Mouse (Mus musculus) NIH3T3 (cell line): ENCODE measurements around the gene Nfu1.
"Not testable (repeated sequence)": the region's sequence is repeated elsewhere in the genome, so short reads cannot be mapped to it uniquely, and the experiment has no call there.

Experiments used
- DNase-seq: peaks from one replicate; pipeline ENCODE4 v3.0.0-alpha.2; 2012; ENCODE audit warnings: low read depth

Nfu1 gene

GRCm38 (mm10) chr6:87021791-87022190 lies 12.8 kb downstream of the Nfu1 start:
- no peak for DNase-seq

GRCm38 (mm10) chr6:87026980-87027379 lies 17.9 kb downstream of the Nfu1 start:
- DNase-seq = no peak

GRCm38 (mm10) chr6:87028881-87029280 lies 19.8 kb downstream of the Nfu1 start:
- no peak for DNase-seq

- not testable (repeated sequence) for DNase-seq
These were observed 22.3 kb downstream of the Nfu1 start for GRCm38 (mm10) chr6:87031310-87031709.

- DNase-seq = no peak
These were observed 23.4 kb downstream of the Nfu1 start for GRCm38 (mm10) chr6:87032401-87032800.

GRCm38 (mm10) chr6:87034395-87034794 lies 25.4 kb downstream of the Nfu1 start:
- no peak for DNase-seq

- DNase-seq = peak; percentile 88
These were observed 29.0 kb downstream of the Nfu1 start for GRCm38 (mm10) chr6:87037826-87038620.

GRCm38 (mm10) chr6:87039161-87039560 lies 30.1 kb downstream of the Nfu1 start:
- no peak for DNase-seq

GRCm38 (mm10) chr6:87040971-87041370 lies 31.9 kb downstream of the Nfu1 start:
- DNase-seq = peak; percentile 62

GRCm38 (mm10) chr6:87041431-87041830 lies 32.4 kb downstream of the Nfu1 start:
- peak; percentile 10 for DNase-seq

GRCm38 (mm10) chr6:87042004-87042336 lies 32.9 kb downstream of the Nfu1 start:
- DNase-seq = no peak

- peak; percentile 98 for DNase-seq
These were observed 33.5 kb downstream of the Nfu1 start, which contains the start of gene Gfpt1 for GRCm38 (mm10) chr6:87042337-87043130. Gene Gfpt1 (plus strand): TSS chr6:87042846.

- no peak for DNase-seq
These were observed 34.1 kb downstream of the Nfu1 start for GRCm38 (mm10) chr6:87043131-87043516.

- DNase-seq = no peak
These were observed 35.9 kb downstream of the Nfu1 start for GRCm38 (mm10) chr6:87044895-87045294.

- no peak for DNase-seq
These were observed 36.5 kb downstream of the Nfu1 start for GRCm38 (mm10) chr6:87045507-87045906.

GRCm38 (mm10) chr6:87048712-87049111 lies 39.7 kb downstream of the Nfu1 start:
- not testable (repeated sequence) for DNase-seq

- no peak for DNase-seq
These were observed 42.9 kb downstream of the Nfu1 start for GRCm38 (mm10) chr6:87051886-87052425.

- no peak for DNase-seq
These were observed 45.2 kb downstream of the Nfu1 start for GRCm38 (mm10) chr6:87054193-87054592.

- DNase-seq = peak; percentile 17
These were observed 50.7 kb downstream of the Nfu1 start for GRCm38 (mm10) chr6:87059754-87060153.

GRCm38 (mm10) chr6:87063586-87063985 lies 54.5 kb downstream of the Nfu1 start:
- no peak for DNase-seq

- DNase-seq = no peak
These were observed 59.2 kb downstream of the Nfu1 start for GRCm38 (mm10) chr6:87068209-87068608.

- DNase-seq = peak; percentile 70
These were observed 60.3 kb downstream of the Nfu1 start for GRCm38 (mm10) chr6:87069195-87069900.
